Mouse (Mus musculus): ENCODE measurements at regions not wholly inside any gene's neighbourhood (a gene's known extent, or its start where the extent isn't known, plus 50 kb on each side); places are given as distances from the start of the nearest gene placed in this dataset.
"Not testable (repeated sequence)": the region's sequence is repeated elsewhere in the genome, so short reads cannot be mapped to it uniquely, and the experiment has no call there.

- DNase-seq (ENCODE audit: low read depth): no peak
Measured at GRCm38 (mm10) chr7:64030650-64031049, 91.9 kb upstream of the Klf13 start.

GRCm38 (mm10) chr7:64027100-64027499 lies 88.4 kb upstream of the Klf13 start:
- no peak for DNase-seq (ENCODE audit: low read depth)

GRCm38 (mm10) chr7:64025155-64025554 lies 86.4 kb upstream of the Klf13 start:
- DNase-seq (ENCODE audit: low read depth): no peak

GRCm38 (mm10) chr7:64024253-64024652 lies 85.5 kb upstream of the Klf13 start:
- DNase-seq (ENCODE audit: low read depth): no peak

GRCm38 (mm10) chr7:64022711-64023468 lies 84.2 kb upstream of the Klf13 start:
- no peak for DNase-seq (ENCODE audit: low read depth)

GRCm38 (mm10) chr7:64021241-64022108 lies 82.8 kb upstream of the Klf13 start:
- no peak for DNase-seq (ENCODE audit: low read depth)

- DNase-seq (ENCODE audit: low read depth): no peak
Measured at GRCm38 (mm10) chr7:64018107-64018506, 79.4 kb upstream of the Klf13 start.

GRCm38 (mm10) chr7:64016874-64017273 lies 78.2 kb upstream of the Klf13 start:
- no peak for DNase-seq (ENCODE audit: low read depth)

- DNase-seq (ENCODE audit: low read depth): not testable (repeated sequence)
Measured at GRCm38 (mm10) chr7:64015136-64015535, 76.4 kb upstream of the Klf13 start.

GRCm38 (mm10) chr7:64014227-64014626 lies 75.5 kb upstream of the Klf13 start:
- no peak for DNase-seq (ENCODE audit: low read depth)

GRCm38 (mm10) chr7:64013023-64013547 lies 74.4 kb upstream of the Klf13 start:
- no peak for DNase-seq (ENCODE audit: low read depth)

- DNase-seq (ENCODE audit: low read depth): no peak
Measured at GRCm38 (mm10) chr7:64012268-64012601, 73.5 kb upstream of the Klf13 start.

GRCm38 (mm10) chr7:64011563-64012267 lies 73.0 kb upstream of the Klf13 start:
- peak; percentile 90 for DNase-seq (ENCODE audit: low read depth)

GRCm38 (mm10) chr7:64010640-64011039 lies 71.9 kb upstream of the Klf13 start:
- DNase-seq (ENCODE audit: low read depth): no peak

GRCm38 (mm10) chr7:64007766-64008165 lies 69.1 kb upstream of the Klf13 start:
- no peak for DNase-seq (ENCODE audit: low read depth)

- no peak for DNase-seq (ENCODE audit: low read depth)
Measured at GRCm38 (mm10) chr7:64006935-64007334, 68.2 kb upstream of the Klf13 start.

GRCm38 (mm10) chr7:64005765-64006164 lies 67.0 kb upstream of the Klf13 start:
- DNase-seq (ENCODE audit: low read depth): no peak

GRCm38 (mm10) chr7:64003904-64004303 lies 65.2 kb upstream of the Klf13 start:
- DNase-seq (ENCODE audit: low read depth): no peak

GRCm38 (mm10) chr7:64001611-64002111 lies 62.9 kb upstream of the Klf13 start:
- no peak for DNase-seq (ENCODE audit: low read depth)

- DNase-seq (ENCODE audit: low read depth): no peak
Measured at GRCm38 (mm10) chr7:63998995-63999960, 60.6 kb upstream of the Klf13 start.

- DNase-seq (ENCODE audit: low read depth): no peak
Measured at GRCm38 (mm10) chr7:63997997-63998396, 59.3 kb upstream of the Klf13 start.

Measured in gonadal fat pad, adult 2 months (tissue).